Mouse (Mus musculus) stomach, embryonic 16.5 days (tissue): ENCODE measurements around the gene Hsd17b6. TPM values are rescaled to one million over a fixed set of nuclear protein-coding genes. Genes with fewer than 3 reads are reported as not detected.
A peak's percentile ranks its signal among the peaks of the same experiment; 100 is the strongest.

Experiments
- ATAC-seq: fragments of 200-750 bp; cut with Nextera tagmentation; 2 replicates; pipeline ENCODE4 v1.8.0; 2017; ENCODE audit warnings: moderate number of reproducible peaks, moderate TSS enrichment; ENCODE audit not compliant: insufficient read depth, low FRiP score
- H3K27ac ChIP-seq: fragments of 300-500 bp; sonication (generic); 2 replicates; pipeline ENCODE4 v1.5.1; 2014; ENCODE audit warnings: low read length
- H3K27me3 ChIP-seq: fragments of 300-500 bp; sonication (generic); 2 replicates; pipeline ENCODE4 v1.6.1; 2014; ENCODE audit warnings: low read length, control low read depth, mixed read lengths; ENCODE audit not compliant: control insufficient read depth, insufficient read depth
- H3K36me3 ChIP-seq: fragments of 300-500 bp; sonication (generic); 2 replicates; pipeline ENCODE4 v1.6.1; 2014; ENCODE audit warnings: low read length; ENCODE audit not compliant: control insufficient read depth, insufficient read depth
- H3K4me1 ChIP-seq: fragments of 300-500 bp; sonication (generic); 2 replicates; pipeline ENCODE4 v1.6.1; 2014; ENCODE audit warnings: low read length, control low read depth, mixed read lengths; ENCODE audit not compliant: control insufficient read depth, insufficient read depth
- H3K4me2 ChIP-seq: fragments of 300-500 bp; sonication (generic); 2 replicates; pipeline ENCODE4 v1.6.1; 2014; ENCODE audit warnings: low read depth, low read length, mixed read lengths
- H3K4me3 ChIP-seq: fragments of 300-500 bp; sonication (generic); replicated peaks from 2 replicates; pipeline ENCODE4 v1.5.1; 2014; ENCODE audit warnings: mild to moderate bottlenecking, low read length
- H3K9ac ChIP-seq: fragments of 300-500 bp; sonication (generic); 2 replicates; pipeline ENCODE4 v1.6.1; 2014; ENCODE audit warnings: low read length
- H3K9me3 ChIP-seq: fragments of 300-500 bp; sonication (generic); replicated peaks from 2 replicates; pipeline ENCODE4 v1.6.1; 2016; ENCODE audit warnings: low read length, control low read depth; ENCODE audit not compliant: control insufficient read depth
- WGBS: fragments of 180-500 bp; shearing (Covaris S2); extraction: QIAGEN DNeasy Blood & Tissue Kit; methylation state at CpG from one replicate; pipeline ENCODE4 v1.1.7; 2014; 5-methylcytosine and 5-hydroxymethylcytosine counted together
- polyA plus RNA-seq: library from polyadenylated mRNA; unstranded; fragments of >200 nt; fragmentation: Nextera tagmentation; extraction: Ambion mirVana; gene quantifications from 2 replicates; pipeline ENCODE4 v1.2.1, GENCODE M21; 2015

The Hsd17b6 gene
- polyA plus RNA-seq, 1 experiment from 2014 or later: not detected

DNA sequence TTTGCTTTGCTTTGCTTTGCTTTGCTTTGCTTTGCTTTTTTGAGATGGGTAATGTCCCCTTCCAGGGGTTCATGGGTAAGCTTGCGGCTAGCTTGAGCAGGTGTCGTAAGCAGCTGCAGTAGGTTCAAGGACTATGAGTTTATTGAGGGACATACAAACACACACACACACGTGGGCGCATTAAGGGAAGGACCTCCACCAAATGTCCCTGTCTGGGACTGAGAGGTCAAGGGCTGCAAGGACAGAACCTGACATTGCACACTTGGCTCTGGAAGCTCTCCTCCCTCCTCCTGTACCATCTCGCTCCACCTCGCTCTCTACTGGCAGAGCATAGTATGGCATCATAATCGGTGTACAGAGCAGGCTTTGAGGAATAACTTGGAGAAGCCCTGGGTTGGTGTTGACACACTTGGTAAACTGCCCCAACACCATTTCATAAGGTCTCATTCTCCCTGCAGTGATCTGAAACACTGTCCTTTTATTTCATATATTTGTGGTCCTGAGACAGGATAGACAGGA lies 48.2 kb downstream of the Hsd17b6 start:
- H3K9ac ChIP-seq: no peak overlapping the region
- WGBS: 92% methylated on average over 7 of the region's 7 CpGs
- H3K36me3 ChIP-seq: no peaks in the 10 kb centered on the region
- no peak overlapping the region for H3K4me2 ChIP-seq
- no peak overlapping the region for H3K4me3 ChIP-seq
- H3K27ac ChIP-seq: no peak overlapping the region
- H3K9me3 ChIP-seq: no peaks in the 10 kb centered on the region
- ATAC-seq: no peak
- H3K27me3 ChIP-seq: no peaks in the 10 kb centered on the region
- no peaks in the 10 kb centered on the region for H3K4me1 ChIP-seq

DNA sequence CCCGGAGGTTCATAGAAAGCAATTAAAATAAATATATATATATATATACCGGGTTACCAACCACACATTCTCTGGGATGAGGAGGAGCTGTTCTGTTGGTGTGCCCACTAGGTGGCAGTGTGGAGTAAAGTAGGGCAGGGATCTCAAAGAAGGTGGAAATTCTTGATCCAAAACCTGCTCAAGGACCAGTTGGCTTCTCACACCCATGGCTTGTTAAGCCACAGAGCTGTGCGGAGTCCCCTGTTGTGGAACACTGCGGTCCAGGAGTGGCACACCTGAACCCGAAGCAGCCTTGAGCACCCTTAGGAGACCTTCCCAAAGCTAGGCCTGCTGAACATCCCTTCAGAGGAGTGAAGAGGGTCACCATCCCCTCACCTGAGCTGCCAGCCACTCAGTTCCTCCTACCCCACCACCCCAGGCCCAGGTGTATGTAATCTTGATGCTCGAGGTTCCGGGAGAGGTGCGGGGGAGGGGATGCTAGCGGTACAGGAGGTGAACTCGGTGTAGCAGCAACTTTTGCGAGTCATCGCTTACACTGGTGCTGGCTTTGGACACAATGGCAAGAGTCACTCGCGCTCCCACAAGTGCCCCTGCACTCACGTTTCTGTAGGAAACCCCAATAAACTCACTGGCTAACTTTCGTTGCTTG lies 51.1 kb downstream of the Hsd17b6 start:
- Histone ChIP-seq H3K27ac (no peak overlapping the region), H3K9ac (no peak overlapping the region), H3K9me3 (no peaks in the 10 kb centered on the region), H3K36me3 (no peaks in the 10 kb centered on the region), H3K4me2 (no peak overlapping the region), H3K4me3 (no peak overlapping the region), H3K4me1 (no peaks in the 10 kb centered on the region), H3K27me3 (no peaks in the 10 kb centered on the region)
- peak; percentile 50; the same call in 1 of the 2 replicates for ATAC-seq
- 49% methylated on average over 16 of the region's 16 CpGs for WGBS

DNA sequence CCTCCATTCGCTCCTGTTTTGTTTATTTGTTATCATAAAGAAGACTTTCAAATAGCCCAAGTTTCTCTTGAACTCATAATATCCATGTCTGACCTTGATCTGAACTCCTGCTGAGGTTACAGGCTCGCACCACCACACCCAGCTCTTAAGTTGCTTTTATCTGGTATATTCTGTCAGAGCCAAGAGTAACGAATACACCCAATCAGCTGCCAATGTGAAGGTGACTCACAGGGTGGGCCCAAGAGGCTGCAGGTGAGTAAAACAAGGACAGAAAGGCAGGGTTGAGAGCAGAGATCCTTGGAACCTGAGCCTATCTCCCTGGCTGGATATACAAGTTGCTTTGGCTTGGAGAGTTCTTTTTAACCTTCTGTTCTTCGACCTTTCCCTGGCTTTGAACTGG lies 52.4 kb downstream of the Hsd17b6 start:
- Histone ChIP-seq H3K9ac (no peak overlapping the region), H3K4me2 (no peak overlapping the region), H3K36me3 (no peaks in the 10 kb centered on the region), H3K4me3 (no peak overlapping the region), H3K4me1 (no peaks in the 10 kb centered on the region), H3K27me3 (no peaks in the 10 kb centered on the region), H3K9me3 (no peaks in the 10 kb centered on the region), H3K27ac (no peak overlapping the region)
- 50% methylated on average over 4 of the region's 4 CpGs for WGBS
- ATAC-seq: no peak

DNA sequence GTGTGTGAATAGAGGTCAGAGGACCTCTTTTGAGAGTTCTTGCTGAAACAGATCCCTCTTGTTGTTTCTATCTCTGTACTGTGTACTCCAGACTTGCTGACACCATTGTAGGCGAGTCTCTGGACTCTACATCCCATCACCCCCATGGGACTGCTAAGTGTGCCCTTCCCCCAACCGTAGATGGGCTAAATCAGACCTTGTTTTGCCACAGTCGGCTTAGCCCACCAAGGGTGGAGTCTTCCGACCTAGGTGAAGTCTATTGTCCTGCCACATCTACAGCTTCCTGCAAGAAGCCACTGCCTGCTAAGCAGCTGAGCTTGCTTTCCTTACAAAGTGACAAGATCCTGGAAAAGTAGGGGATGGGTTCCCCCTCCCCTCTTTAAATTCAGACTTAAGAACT lies 55.6 kb downstream of the Hsd17b6 start:
- ATAC-seq: no peak
- no peaks in the 10 kb centered on the region for H3K4me1 ChIP-seq
- H3K9ac ChIP-seq: no peak overlapping the region
- no peaks in the 10 kb centered on the region for H3K36me3 ChIP-seq
- H3K4me3 ChIP-seq: no peak overlapping the region
- WGBS: 73% methylated on average over 4 of the region's 4 CpGs
- no peak overlapping the region for H3K4me2 ChIP-seq
- H3K27ac ChIP-seq: no peak overlapping the region
- H3K27me3 ChIP-seq: no peaks in the 10 kb centered on the region
- no peaks in the 10 kb centered on the region for H3K9me3 ChIP-seq

DNA sequence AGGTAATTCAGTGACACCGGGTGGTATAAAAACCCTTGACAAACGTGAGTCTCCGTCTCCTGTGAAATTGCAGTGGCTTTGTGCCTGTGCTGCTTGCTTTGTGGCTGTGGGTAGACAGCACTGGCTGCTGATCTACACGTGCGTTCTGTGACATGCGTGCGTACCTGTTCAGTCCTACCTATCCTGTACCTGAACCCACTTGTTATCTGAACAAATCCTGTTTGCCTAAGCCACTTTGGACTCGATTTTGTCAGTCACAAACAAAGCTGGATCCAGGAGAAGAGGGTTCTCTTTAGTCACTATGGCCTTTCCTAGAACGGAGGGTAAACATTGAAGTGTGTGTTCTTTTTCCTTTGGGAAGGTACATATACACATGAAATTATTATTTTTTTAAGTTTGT lies 56.0 kb downstream of the Hsd17b6 start:
- H3K4me3 ChIP-seq: no peak overlapping the region
- no peak overlapping the region for H3K9ac ChIP-seq
- H3K36me3 ChIP-seq: no peaks in the 10 kb centered on the region
- no peaks in the 10 kb centered on the region for H3K9me3 ChIP-seq
- no peaks in the 10 kb centered on the region for H3K4me1 ChIP-seq
- 73% methylated on average over 9 of the region's 9 CpGs for WGBS
- H3K27me3 ChIP-seq: no peaks in the 10 kb centered on the region
- H3K27ac ChIP-seq: no peak overlapping the region
- H3K4me2 ChIP-seq: no peak overlapping the region
- no peak for ATAC-seq

DNA sequence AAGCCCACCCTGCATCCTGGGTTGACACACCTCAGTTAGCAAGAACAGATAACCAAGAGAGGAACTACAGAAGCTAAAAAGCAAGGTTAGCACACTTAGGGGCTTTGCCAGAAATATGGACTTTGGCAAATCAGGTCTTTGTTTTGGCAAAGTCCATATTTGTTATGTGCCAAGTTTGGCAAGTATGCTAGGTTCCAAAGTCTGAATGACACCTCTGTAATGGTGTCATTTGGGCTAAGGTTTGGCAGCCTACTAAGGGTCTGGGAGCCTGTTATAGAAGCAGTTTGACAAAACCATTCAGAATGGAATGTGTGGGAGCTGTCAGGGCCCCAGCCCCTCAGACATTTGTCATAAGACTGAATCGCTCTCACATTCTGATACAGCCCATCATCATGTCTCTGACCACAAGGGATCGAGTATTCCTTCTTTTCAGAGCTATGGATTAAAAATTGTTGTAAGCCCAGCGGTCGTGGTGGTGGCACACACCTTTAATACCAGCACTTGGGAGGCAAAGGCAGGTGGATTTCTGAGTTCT lies 57.7 kb downstream of the Hsd17b6 start:
- Histone ChIP-seq H3K9ac (no peak overlapping the region), H3K4me1 (no peaks in the 10 kb centered on the region), H3K4me2 (no peak overlapping the region), H3K9me3 (no peaks in the 10 kb centered on the region), H3K36me3 (no peaks in the 10 kb centered on the region), H3K4me3 (no peak overlapping the region), H3K27ac (no peak overlapping the region), H3K27me3 (no peaks in the 10 kb centered on the region)
- no peak for ATAC-seq
- 69% methylated on average over 4 of the region's 4 CpGs for WGBS

DNA sequence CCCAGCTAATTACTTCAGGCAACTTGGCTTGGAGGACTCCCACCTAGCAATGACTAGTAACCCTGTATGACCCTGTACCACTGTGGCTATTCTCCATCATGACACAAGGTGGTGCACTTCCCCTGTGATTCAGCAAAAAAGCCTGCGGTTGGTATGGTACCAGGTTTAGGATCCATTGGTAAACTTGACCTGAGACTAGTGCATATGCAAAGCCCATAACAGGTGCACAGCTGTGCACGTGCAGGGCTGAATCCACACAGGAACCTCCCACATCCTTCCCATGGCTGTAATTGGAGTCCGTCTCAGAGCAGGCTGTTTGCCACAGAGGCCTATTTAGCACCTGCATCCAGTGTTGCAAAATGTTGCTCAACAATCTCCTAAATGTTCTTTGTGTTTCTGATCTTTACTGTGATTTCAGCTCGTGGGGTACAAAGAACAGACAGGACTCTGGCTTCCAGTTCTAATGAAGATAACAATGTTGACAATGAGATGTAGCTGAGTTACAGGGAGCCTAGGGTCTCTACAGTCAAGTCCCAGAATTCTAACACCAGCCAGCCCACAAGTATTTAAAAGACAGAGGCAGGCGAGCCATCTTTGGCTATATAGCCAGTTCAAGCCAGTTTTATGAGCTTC lies 61.9 kb downstream of the Hsd17b6 start:
- WGBS: 28% methylated on average over 5 of the region's 5 CpGs
- H3K9ac ChIP-seq: no peak overlapping the region
- no peaks in the 10 kb centered on the region for H3K36me3 ChIP-seq
- no peak overlapping the region for H3K4me3 ChIP-seq
- H3K4me2 ChIP-seq: no peak overlapping the region
- H3K9me3 ChIP-seq: no peaks in the 10 kb centered on the region
- ATAC-seq: peak; percentile 47; the same call in 1 of the 2 replicates
- H3K27me3 ChIP-seq: no peaks in the 10 kb centered on the region
- H3K4me1 ChIP-seq: no peaks in the 10 kb centered on the region
- H3K27ac ChIP-seq: no peak overlapping the region

Other genes with a start within 250 kb of the Hsd17b6 start
- 0.10 and 0.11 TPM in 2 replicates for gene Rdh1, start 247.9 kb downstream of the Hsd17b6 start, polyA plus RNA-seq
- gene Rdh16f1, start 247.8 kb downstream of the Hsd17b6 start, polyA plus RNA-seq: 0.23 TPM in 1 of 2 replicates, not detected in the other
- 0.06 and 0.16 TPM in 2 replicates for gene Rdh9, start 231.2 kb downstream of the Hsd17b6 start, polyA plus RNA-seq
- gene Rdh16, start 206.5 kb downstream of the Hsd17b6 start, polyA plus RNA-seq: not detected in 2 replicates
- not detected in 2 replicates for gene Rdh19, start 157.7 kb downstream of the Hsd17b6 start, polyA plus RNA-seq
- gene Rdh16f2, start 141.1 kb downstream of the Hsd17b6 start, polyA plus RNA-seq: 0.10 TPM in 1 of 2 replicates, not detected in the other
- gene Rdh7, start 118.8 kb downstream of the Hsd17b6 start, polyA plus RNA-seq: 0.40 and 0.57 TPM in 2 replicates
- 4.4 and 12.2 TPM in 2 replicates for gene Sdr9c7, start 109.1 kb downstream of the Hsd17b6 start, polyA plus RNA-seq
- 64.6 and 68.4 TPM in 2 replicates for gene Prim1, start 7.6 kb upstream of the Hsd17b6 start, polyA plus RNA-seq
- 625 and 721 TPM in 2 replicates for gene Naca, start 28.0 kb upstream of the Hsd17b6 start, polyA plus RNA-seq
- gene Ptges3, start 51.3 kb upstream of the Hsd17b6 start, polyA plus RNA-seq: 374 and 406 TPM in 2 replicates
- 2,507 and 2,568 TPM in 2 replicates for gene Atp5b, start 75.7 kb upstream of the Hsd17b6 start, polyA plus RNA-seq
- gene Baz2a, start 84.0 kb upstream of the Hsd17b6 start, polyA plus RNA-seq: 8.3 and 10.0 TPM in 2 replicates
- gene Rbms2, start 172.7 kb upstream of the Hsd17b6 start, polyA plus RNA-seq: 30.3 and 34.2 TPM in 2 replicates
- gene Gls2, start 186.8 kb upstream of the Hsd17b6 start, polyA plus RNA-seq: 3.2 and 3.7 TPM in 2 replicates
- 32.4 and 33.5 TPM in 2 replicates for gene Spryd4, start 204.2 kb upstream of the Hsd17b6 start, polyA plus RNA-seq
- not detected in 2 replicates for gene Mip, start 218.2 kb upstream of the Hsd17b6 start, polyA plus RNA-seq
- 30.4 and 35.0 TPM in 2 replicates for gene Timeless, start 224.5 kb upstream of the Hsd17b6 start, polyA plus RNA-seq
- 0.52 and 0.66 TPM in 2 replicates for gene Apon, start 246.5 kb upstream of the Hsd17b6 start, polyA plus RNA-seq